Mouse (Mus musculus) bone marrow, adult 2 months (tissue): ENCODE data around the gene Gm4450.
"Not testable (repeated sequence)": the region's sequence is repeated elsewhere in the genome, so short reads cannot be mapped to it uniquely, and the experiment has no call there.

ENCODE experiments used
- CTCF ChIP-seq: fragments of 200-500 bp; IDR thresholded peaks from 2 replicates; pipeline ENCODE4 v1.5.1; 2011; ENCODE audit warnings: low read length, control low read depth; ENCODE audit not compliant: control insufficient read depth, insufficient read depth
- POLR2A ChIP-seq: fragments of 200-500 bp; IDR thresholded peaks from 2 replicates; pipeline ENCODE4 v1.6.1; 2011; ENCODE audit warnings: low read depth, mild to moderate bottlenecking, control low read depth, low read length, borderline replicate concordance; ENCODE audit not compliant: control insufficient read depth

GRCm38 (mm10) chr3:98471499-98471898, 14.6 kb upstream of the Gm4450 start:
- not testable (repeated sequence) for TF ChIP-seq CTCF, POLR2A
